Mouse (Mus musculus): ENCODE data around the gene Brsk2. TPM values are rescaled to one million over a fixed set of nuclear protein-coding genes. Genes with fewer than 3 reads are reported as not detected.
"Not testable (repeated sequence)": the region's sequence is repeated elsewhere in the genome, so short reads cannot be mapped to it uniquely, and the experiment has no call there.

Brsk2 gene
- total RNA-seq (2021): under 1 TPM; 0.35 to 0.58 TPM
- long read RNA-seq, experiment 1: 0 reads
- long read RNA-seq, experiment 2: 0 reads

GRCm38 (mm10) chr7:141948906-141949798 lies at the start of gene Brsk2:
Gene Brsk2, plus strand, starts transcription at chr7:141949751.
- intact Hi-C loops (cut with DNase I; ENCODE audit: low total_unique reads): no loop called here

GRCm38 (mm10) chr7:141901825-141902224 lies 47.7 kb upstream of the Brsk2 start:
- intact Hi-C loops (cut with DNase I; ENCODE audit: low total_unique reads): no loop called here
- DNase-seq: no peak

More at GRCm38 (mm10) chr7:141948906-141949798, at the start of gene Brsk2:
- DNase-seq: peak; percentile 94

- intact Hi-C loops (cut with DNase I; ENCODE audit: low total_unique reads): no loop called here
- peak; percentile 100 for DNase-seq
These were observed 47.3 kb upstream of the Brsk2 start for GRCm38 (mm10) chr7:141902269-141902729.

GRCm38 (mm10) chr7:141902791-141903190 lies 46.8 kb upstream of the Brsk2 start:
- no peak for DNase-seq
- intact Hi-C loops (cut with DNase I; ENCODE audit: low total_unique reads): no loop called here

GRCm38 (mm10) chr7:141908591-141908990 lies 41.0 kb upstream of the Brsk2 start:
- intact Hi-C loops (cut with DNase I; ENCODE audit: low total_unique reads): no loop called here
- DNase-seq: no peak

- no peak for DNase-seq
- intact Hi-C loops (cut with DNase I; ENCODE audit: low total_unique reads): no loop called here
These were observed 38.2 kb upstream of the Brsk2 start for GRCm38 (mm10) chr7:141911305-141911704.

- no peak for DNase-seq
- intact Hi-C loops (cut with DNase I; ENCODE audit: low total_unique reads): no loop called here
These were observed 31.1 kb upstream of the Brsk2 start, which contains the start of gene Tollip for GRCm38 (mm10) chr7:141918407-141918806. Gene Tollip, minus strand, starts transcription at chr7:141918507.

GRCm38 (mm10) chr7:141924121-141924520 lies 25.4 kb upstream of the Brsk2 start:
- intact Hi-C loops (cut with DNase I; ENCODE audit: low total_unique reads); DNase-seq: not testable (repeated sequence)

- intact Hi-C loops (cut with DNase I; ENCODE audit: low total_unique reads): no loop called here
- DNase-seq: peak; percentile 68
These were observed 24.6 kb upstream of the Brsk2 start for GRCm38 (mm10) chr7:141924917-141925316.

GRCm38 (mm10) chr7:141928642-141929041 lies 20.9 kb upstream of the Brsk2 start:
- no peak for DNase-seq
- intact Hi-C loops (cut with DNase I; ENCODE audit: low total_unique reads): no loop called here

GRCm38 (mm10) chr7:141934128-141934898 lies 15.2 kb upstream of the Brsk2 start:
- intact Hi-C loops (cut with DNase I; ENCODE audit: low total_unique reads): no loop called here
- no peak for DNase-seq

- intact Hi-C loops (cut with DNase I; ENCODE audit: low total_unique reads): no loop called here
- no peak for DNase-seq
These were observed 14.6 kb upstream of the Brsk2 start for GRCm38 (mm10) chr7:141934951-141935350.

GRCm38 (mm10) chr7:141943444-141943843 lies 6.1 kb upstream of the Brsk2 start:
- DNase-seq: no peak
- intact Hi-C loops (cut with DNase I; ENCODE audit: low total_unique reads): no loop called here

- DNase-seq: no peak
- intact Hi-C loops (cut with DNase I; ENCODE audit: low total_unique reads): no loop called here
These were observed 3.6 kb upstream of the Brsk2 start for GRCm38 (mm10) chr7:141945927-141946326.

GRCm38 (mm10) chr7:141947512-141947911 lies 2.0 kb upstream of the Brsk2 start:
- DNase-seq: no peak
- intact Hi-C loops (cut with DNase I; ENCODE audit: low total_unique reads): no loop called here

- intact Hi-C loops (cut with DNase I; ENCODE audit: low total_unique reads): no loop called here
- no peak for DNase-seq
These were observed 1.5 kb upstream of the Brsk2 start for GRCm38 (mm10) chr7:141948045-141948444.

GRCm38 (mm10) chr7:141949799-141950103 lies 200 bp downstream of the Brsk2 start:
- no peak for DNase-seq
- intact Hi-C loops (cut with DNase I; ENCODE audit: low total_unique reads): no loop called here

- DNase-seq: no peak
- intact Hi-C loops (cut with DNase I; ENCODE audit: low total_unique reads): no loop called here
These were observed 808 bp downstream of the Brsk2 start for GRCm38 (mm10) chr7:141950104-141951013.

GRCm38 (mm10) chr7:141951821-141952220 lies 2.3 kb downstream of the Brsk2 start:
- intact Hi-C loops (cut with DNase I; ENCODE audit: low total_unique reads): no loop called here
- DNase-seq: no peak
